Mouse (Mus musculus): ENCODE data around the gene Elk1. TPM values are rescaled to one million over a fixed set of nuclear protein-coding genes. Genes with fewer than 3 reads are reported as not detected.

Gene Elk1
- 13.7 and 21.4 TPM in 2 replicates for polyA plus RNA-seq (2012; rRNA removed)

GRCm38 (mm10) chrX:20950191-20950880 lies at the start of gene Elk1:
TSS of gene Elk1 (minus strand) at chrX:20950608.

GRCm38 (mm10) chrX:20961477-20962378 lies 11.3 kb upstream of the Elk1 start, which contains the start of gene Uxt:
TSS of gene Uxt (minus strand) at chrX:20962017.

GRCm38 (mm10) chrX:20931364-20931763 lies 19.0 kb downstream of the Elk1 start, which contains the start of gene Cfp:
TSS of gene Cfp (minus strand) at chrX:20931555.

GRCm38 (mm10) chrX:20920844-20921364 lies 29.5 kb downstream of the Elk1 start, which contains the start of gene Syn1:
TSS of gene Syn1 (minus strand) at chrX:20921004.

Other genes starting within 250 kb of the Elk1 start
- gene Usp11, start 246.7 kb downstream of the Elk1 start, polyA plus RNA-seq (2012; rRNA removed): 82.2 and 87.4 TPM in 2 replicates
- 110 and 145 TPM in 2 replicates for gene Araf, start 152.8 kb downstream of the Elk1 start, polyA plus RNA-seq (2012; rRNA removed)
- 6.4 and 13.3 TPM in 2 replicates for gene Timp1, start 80.4 kb downstream of the Elk1 start, polyA plus RNA-seq (2012; rRNA removed)
- 6.0 and 6.4 TPM in 2 replicates for gene Syn1, start 29.6 kb downstream of the Elk1 start, polyA plus RNA-seq (2012; rRNA removed)
- 20.5 and 23.8 TPM in 2 replicates for gene Cfp, start 19.1 kb downstream of the Elk1 start, polyA plus RNA-seq (2012; rRNA removed)
- 33.6 and 36.0 TPM in 2 replicates for gene Uxt, start 11.4 kb upstream of the Elk1 start, polyA plus RNA-seq (2012; rRNA removed)
- gene Zfp182, start 111.7 kb upstream of the Elk1 start, polyA plus RNA-seq (2012; rRNA removed): 6.6 and 8.6 TPM in 2 replicates
- gene Spaca5, start 117.8 kb upstream of the Elk1 start, polyA plus RNA-seq (2012; rRNA removed): not detected in 2 replicates
- 0.96 and 1.3 TPM in 2 replicates for gene Zfp300, start 138.9 kb upstream of the Elk1 start, polyA plus RNA-seq (2012; rRNA removed)
- not detected in 2 replicates for gene Ssxa1, start 165.2 kb upstream of the Elk1 start, polyA plus RNA-seq (2012; rRNA removed)
- not detected in 2 replicates for gene Gm21876, start 225.0 kb upstream of the Elk1 start, polyA plus RNA-seq (2012; rRNA removed)

Measured in central nervous system, embryonic 11.5 days (tissue).